Mouse (Mus musculus) megakaryocyte, adult 5-6 weeks (primary cell): Measurements from ENCODE around the gene Kalrn. TPM values are rescaled to one million over a fixed set of nuclear protein-coding genes. Genes with fewer than 3 reads are reported as not detected.

ENCODE experiments used
- ATAC-seq: 2 replicates; pipeline ENCODE4 v1.8.0; 2016; ENCODE audit warnings: mild to moderate bottlenecking, inconsistent platforms; ENCODE audit not compliant: poor library complexity, severe bottlenecking
- total RNA-seq, 2 experiments: library from RNA; stranded (forward) in 1 of 2; stranded (reverse) in 1 of 2; fragments of 153-499, 151-499 nt in 1 of 2; fragments of 221-1000, 200-1000 nt in 1 of 2; gene quantifications; 2 replicates each; pipeline versions ENCODE4 v1.2.3 to v1.2.4; 2015 to 2017

Gene Kalrn
- total RNA-seq, 2 experiments from 2014 or later = 0.81 to 1.2 TPM

- ATAC-seq = no peak
Measured at GRCm38 (mm10) chr16:33928788-33929462, 644.4 kb downstream of the Kalrn start.

- ATAC-seq = no peak
Measured at GRCm38 (mm10) chr16:33927263-33927824, 646.0 kb downstream of the Kalrn start.

GRCm38 (mm10) chr16:33923758-33924157, 649.6 kb downstream of the Kalrn start:
- no peak for ATAC-seq

- ATAC-seq = no peak
Measured at GRCm38 (mm10) chr16:33923001-33923316, 650.4 kb downstream of the Kalrn start.

GRCm38 (mm10) chr16:33922111-33923000, 651.0 kb downstream of the Kalrn start:
- ATAC-seq = peak; percentile 74

- ATAC-seq = peak; percentile 56
Measured at GRCm38 (mm10) chr16:33921514-33921913, 651.8 kb downstream of the Kalrn start.

Other genes starting within 250 kb of the Kalrn start
- gene Ropn1, start 76.4 kb upstream of the Kalrn start, total RNA-seq (2015) = not detected in 2 replicates
- gene Ropn1, start 76.4 kb upstream of the Kalrn start, total RNA-seq (2017) = not detected in 2 replicates
- 4.8 and 5.1 TPM in 2 replicates for gene Ccdc14, start 117.1 kb upstream of the Kalrn start, total RNA-seq (2015)
- 6.5 and 7.7 TPM in 2 replicates for gene Ccdc14, start 117.1 kb upstream of the Kalrn start, total RNA-seq (2017)
- 1.6 and 1.9 TPM in 2 replicates for gene Mylk, start 171.7 kb upstream of the Kalrn start, total RNA-seq (2015)
- 2.4 and 5.0 TPM in 2 replicates for gene Mylk, start 171.7 kb upstream of the Kalrn start, total RNA-seq (2017)